Mouse (Mus musculus): ENCODE measurements around the gene Gm3233.

- no peak for TF ChIP-seq CTCF (IDR thresholded peaks at IDR 0.05)
- no peak for TF ChIP-seq EP300 (IDR thresholded peaks at IDR 0.05)
These were observed 23.6 kb downstream of the Gm3233 start for GRCm38 (mm10) chr10:77735928-77736327.
